Mouse (Mus musculus) neural tube, embryonic 12.5 days (tissue): ENCODE measurements around the gene Gm29094. TPM values are rescaled to one million over a fixed set of nuclear protein-coding genes. Genes with fewer than 3 reads are reported as not detected.

Experiments
- ATAC-seq: fragments of 200-750 bp; cut with Nextera tagmentation; 2 replicates; pipeline ENCODE4 v1.8.0; 2017; ENCODE audit warnings: low read depth, mild to moderate bottlenecking, moderate TSS enrichment, moderate library complexity; ENCODE audit not compliant: low FRiP score
- H3K27ac ChIP-seq: fragments of 300-500 bp; sonication (generic); 2 replicates; pipeline ENCODE4 v1.5.1; 2016
- H3K27me3 ChIP-seq: fragments of 300-500 bp; sonication (generic); replicated peaks from 2 replicates; pipeline ENCODE4 v1.6.1; 2016; ENCODE audit warnings: mild to moderate bottlenecking
- H3K36me3 ChIP-seq: fragments of 300-500 bp; sonication (generic); 2 replicates; pipeline ENCODE4 v1.6.1; 2016; ENCODE audit warnings: mild to moderate bottlenecking
- H3K4me1 ChIP-seq: fragments of 300-500 bp; sonication (generic); 2 replicates; pipeline ENCODE4 v1.6.1; 2016
- H3K4me2 ChIP-seq: fragments of 300-500 bp; sonication (generic); replicated peaks from 2 replicates; pipeline ENCODE4 v1.6.1; 2016; ENCODE audit warnings: mild to moderate bottlenecking
- H3K4me3 ChIP-seq: fragments of 300-500 bp; sonication (generic); 2 replicates; pipeline ENCODE4 v1.5.1; 2016
- H3K9ac ChIP-seq: fragments of 300-500 bp; sonication (generic); 2 replicates; pipeline ENCODE4 v1.6.1; 2016; ENCODE audit warnings: mild to moderate bottlenecking
- H3K9me3 ChIP-seq: fragments of 300-500 bp; sonication (generic); 2 replicates; pipeline ENCODE4 v1.6.1; 2016; ENCODE audit warnings: mild to moderate bottlenecking
- WGBS: fragments of 180-500 bp; shearing (Covaris S2); methylation state at CpG from one replicate; pipeline ENCODE4 v1.1.7; 2016; 5-methylcytosine and 5-hydroxymethylcytosine counted together
- polyA plus RNA-seq: library from polyadenylated mRNA; unstranded; fragments of >200 nt; fragmentation: Nextera tagmentation; extraction: Ambion mirVana; gene quantifications from 2 replicates; pipeline ENCODE4 v1.2.1, GENCODE M21; 2016

Gene Gm29094
- polyA plus RNA-seq, 1 experiment from 2014 or later: not detected

DNA sequence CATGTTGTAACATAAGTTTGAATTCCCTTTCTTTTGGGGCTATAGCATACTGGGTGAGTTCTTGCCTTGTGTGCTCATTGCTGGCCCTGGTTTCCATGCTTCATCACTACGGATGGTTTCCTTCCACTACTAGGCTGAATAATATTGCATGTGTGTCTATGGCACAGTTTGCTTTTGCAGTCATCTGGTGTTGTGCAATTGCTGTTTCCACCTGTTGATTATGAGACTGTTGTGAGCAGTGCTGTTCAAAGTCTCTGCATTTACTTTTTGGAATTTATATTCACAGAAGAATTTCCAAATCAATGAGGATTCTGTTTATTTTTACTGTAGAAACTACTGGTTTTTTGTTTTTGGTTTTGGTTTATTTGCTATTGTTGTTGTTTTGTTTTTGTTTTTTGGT, 65.4 kb downstream of the Gm29094 start:
- H3K4me3 ChIP-seq: no peak overlapping the region
- H3K9ac ChIP-seq: no peak overlapping the region
- no peaks in the 10 kb centered on the region for H3K9me3 ChIP-seq
- ATAC-seq: no peak
- no peaks in the 10 kb centered on the region for H3K27me3 ChIP-seq
- H3K4me2 ChIP-seq: no peak overlapping the region
- no peak overlapping the region for H3K27ac ChIP-seq
- WGBS: 92% methylated on average over 1 of the region's 1 CpGs
- H3K36me3 ChIP-seq: no peaks in the 10 kb centered on the region
- no peaks in the 10 kb centered on the region for H3K4me1 ChIP-seq

Other genes starting within 250 kb of the Gm29094 start
- gene Bcl2a1a, start 242.5 kb upstream of the Gm29094 start, polyA plus RNA-seq: not detected in 2 replicates
- gene Trim43b, start 106.5 kb upstream of the Gm29094 start, polyA plus RNA-seq: not detected in 2 replicates
- 1.0 TPM in 1 of 2 replicates, not detected in the other for gene Bcl2a1b, start 170 bp upstream of the Gm29094 start, polyA plus RNA-seq
- 17.1 and 18.0 TPM in 2 replicates for gene Mthfs, start 11.3 kb downstream of the Gm29094 start, polyA plus RNA-seq